Mouse (Mus musculus) heart, adult 8-10 months (tissue): Measurements from ENCODE around the gene Satb2. TPM values are rescaled to one million over a fixed set of nuclear protein-coding genes. Genes with fewer than 3 reads are reported as not detected.
A peak's percentile ranks its signal among the peaks of the same experiment; 100 is the strongest.

Source experiments
- DNase-seq: peaks from one replicate; pipeline ENCODE4 v3.0.0; 2022; ENCODE audit warnings: low spot score
- total RNA-seq, 4 experiments: library from RNA; stranded (reverse); gene quantifications; 2 replicates each; pipeline ENCODE4 v1.2.4; 2022

Satb2 gene
- total RNA-seq, 4 experiments from 2014 or later: 0.32 to 0.66 (median 0.46) TPM

GRCm38 (mm10) chr1:56973593-56973950 is 4.9 kb downstream of the Satb2 start:
- DNase-seq: no peak

- peak; percentile 98 for DNase-seq
Measured at GRCm38 (mm10) chr1:56972950-56973592, 5.4 kb downstream of the Satb2 start.

DNA sequence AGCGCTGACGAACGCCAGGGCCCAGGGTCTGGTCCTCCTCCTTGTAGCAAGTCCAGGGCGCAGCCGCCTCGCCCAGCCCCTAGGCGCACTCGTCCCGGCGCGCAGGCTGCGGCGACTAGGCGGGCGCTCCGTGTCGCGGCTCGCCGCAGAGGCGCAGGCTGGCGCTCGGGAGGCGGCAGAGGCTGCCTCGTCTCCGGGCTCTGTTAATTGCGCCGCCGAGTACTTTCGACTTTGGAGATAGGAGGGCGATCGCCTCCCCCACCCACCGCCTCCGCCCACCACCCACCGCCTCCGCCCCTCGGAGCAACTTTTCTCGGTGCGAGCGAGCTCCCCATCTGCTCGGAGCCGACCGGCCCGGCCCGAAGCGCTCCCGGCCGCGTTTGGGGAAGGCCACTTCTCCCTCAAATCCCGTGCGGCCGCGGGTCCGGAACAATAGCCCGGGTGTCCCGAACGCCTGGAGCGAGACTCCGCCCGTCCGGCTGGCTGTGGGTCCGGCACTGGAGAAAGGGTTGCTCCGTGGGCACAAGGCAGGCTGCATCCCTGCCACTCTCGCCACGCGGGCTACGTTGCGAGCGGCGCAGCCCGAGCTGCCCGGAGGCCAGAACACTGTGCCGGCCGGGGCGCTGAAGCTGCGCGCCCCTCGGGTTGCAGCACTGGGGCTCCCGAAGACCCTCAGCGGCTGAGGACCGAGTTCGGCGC is 6.0 kb downstream of the Satb2 start:
- peak; percentile 44 for DNase-seq

DNA sequence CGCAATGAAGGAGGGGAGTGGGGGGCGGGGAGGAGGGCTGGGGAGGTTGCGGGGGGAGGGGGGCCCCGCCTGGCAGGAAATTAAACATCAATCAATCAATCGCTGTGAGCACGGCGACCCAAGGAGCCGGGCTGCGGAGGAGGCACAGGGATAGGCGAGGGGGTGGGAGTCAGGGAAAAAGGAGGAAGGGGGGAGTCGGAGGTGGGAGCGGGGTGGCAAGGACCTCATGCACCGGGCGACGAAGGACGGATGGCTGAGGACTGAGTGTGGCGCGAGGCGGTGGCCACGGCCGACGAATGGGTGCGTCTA is 6.6 kb downstream of the Satb2 start:
- DNase-seq: no peak

- no peak for DNase-seq
Measured at GRCm38 (mm10) chr1:56971441-56971861, 7.0 kb downstream of the Satb2 start.

GRCm38 (mm10) chr1:56970740-56971141 is 7.7 kb downstream of the Satb2 start:
- DNase-seq: no peak

DNA sequence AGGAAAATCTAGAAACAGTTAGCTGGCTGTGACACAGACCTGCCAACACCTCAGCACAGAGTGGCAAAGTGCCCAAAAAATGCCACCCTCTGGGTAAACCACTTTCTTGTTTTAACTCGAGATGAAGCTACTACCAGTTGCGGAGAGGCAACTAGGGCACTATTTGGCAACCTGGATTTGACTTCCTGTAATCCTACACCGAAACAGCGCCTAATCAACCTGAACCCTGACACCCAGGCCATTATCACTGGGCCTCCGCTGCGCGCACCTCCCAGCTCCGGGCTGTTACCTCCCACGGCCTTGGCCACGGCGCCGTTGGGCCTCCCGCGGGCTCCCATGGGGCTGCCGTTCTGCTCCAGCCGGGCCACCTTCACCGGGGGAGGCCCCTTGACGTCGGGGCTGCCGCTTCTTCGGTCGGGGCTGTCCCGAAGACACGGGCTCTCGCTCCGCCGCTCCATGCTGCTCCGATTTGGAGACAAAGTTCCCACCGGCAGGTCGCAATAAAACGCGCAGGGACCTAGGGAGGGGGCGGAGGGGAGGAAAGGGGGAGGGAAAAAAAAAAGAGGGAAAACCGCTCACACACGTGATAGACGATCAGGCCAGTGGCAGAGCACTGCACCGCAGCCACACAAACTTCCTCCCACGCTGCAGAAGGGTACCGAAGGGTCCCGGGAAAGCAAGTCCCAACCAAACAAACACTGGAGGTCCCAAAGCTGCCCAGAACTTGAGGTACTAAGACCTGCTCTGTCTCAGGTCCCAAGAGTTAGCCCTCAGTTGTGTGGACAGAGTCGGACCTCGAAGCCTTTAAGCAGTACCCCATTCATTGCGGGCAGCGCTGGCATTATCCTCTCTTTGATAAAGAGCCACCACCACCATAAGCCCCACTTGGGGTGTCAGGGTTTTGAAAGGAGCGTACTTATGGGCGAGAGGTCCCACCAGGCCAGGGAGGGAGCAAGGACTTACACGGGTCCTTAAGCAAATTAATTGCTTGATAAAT is 8.8 kb downstream of the Satb2 start:
- no peak for DNase-seq

- DNase-seq: no peak
Measured at GRCm38 (mm10) chr1:56965879-56966579, 12.4 kb downstream of the Satb2 start.

- DNase-seq: no peak
Measured at GRCm38 (mm10) chr1:56964493-56964892, 14.0 kb downstream of the Satb2 start.

- no peak for DNase-seq
Measured at GRCm38 (mm10) chr1:56963291-56963690, 15.2 kb downstream of the Satb2 start.

- DNase-seq: no peak
Measured at GRCm38 (mm10) chr1:56958996-56959395, 19.5 kb downstream of the Satb2 start.

GRCm38 (mm10) chr1:56957942-56958341 is 20.5 kb downstream of the Satb2 start:
- no peak for DNase-seq

DNA sequence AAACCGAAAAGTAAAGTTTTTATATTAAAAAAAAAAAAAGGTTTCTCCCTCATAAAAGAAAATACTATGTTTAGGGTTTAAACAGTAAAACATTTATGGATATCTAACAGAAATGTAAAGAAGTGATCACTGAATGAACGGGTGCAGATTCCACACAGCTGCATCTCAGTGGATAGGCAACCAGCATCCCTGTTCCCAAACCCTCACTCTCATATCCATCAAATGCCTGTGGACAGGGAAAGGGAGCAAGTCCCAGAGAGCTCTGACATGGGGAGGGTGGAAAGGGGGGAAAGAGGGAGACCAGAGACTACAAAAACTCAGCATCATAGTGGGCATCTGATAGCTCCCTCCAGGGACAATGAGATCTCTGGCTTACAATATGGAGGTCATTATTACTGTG is 21.6 kb downstream of the Satb2 start:
- DNase-seq: no peak

GRCm38 (mm10) chr1:56955739-56956085 is 22.7 kb downstream of the Satb2 start:
- DNase-seq: no peak

DNA sequence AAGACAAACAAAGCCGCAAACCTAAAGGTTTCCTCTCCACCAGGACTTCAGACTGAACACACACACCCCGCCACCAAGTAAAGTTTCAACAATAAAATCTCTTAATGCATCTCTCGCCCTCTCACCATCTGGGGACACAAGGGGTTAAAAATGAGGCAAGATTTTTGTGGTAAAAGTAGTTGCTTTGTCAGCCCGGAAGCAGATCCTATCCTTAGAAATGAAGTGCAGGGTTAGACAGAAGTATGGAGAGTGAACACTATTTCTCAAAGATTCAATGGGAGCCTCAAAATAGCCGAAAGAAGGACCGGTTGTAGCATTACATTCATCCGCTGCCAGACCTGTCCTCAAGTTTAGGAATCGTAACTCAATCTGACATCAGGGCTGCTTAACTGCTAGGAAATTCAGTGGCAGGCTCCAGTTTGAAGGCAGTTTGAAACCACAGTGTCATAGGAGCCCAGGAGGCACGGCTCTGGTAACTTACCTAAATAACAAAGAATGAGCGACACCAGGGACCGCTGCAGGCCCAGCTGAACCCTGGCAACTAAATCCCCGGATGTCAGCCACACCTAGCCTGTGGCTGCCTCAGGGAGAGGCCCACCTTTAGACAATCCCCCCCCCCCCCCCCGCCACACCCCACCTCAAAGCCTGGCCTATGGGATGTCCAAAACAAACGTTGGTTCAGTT is 23.3 kb downstream of the Satb2 start:
- DNase-seq: no peak

GRCm38 (mm10) chr1:56953538-56953937 is 24.9 kb downstream of the Satb2 start:
- no peak for DNase-seq

- DNase-seq: no peak
Measured at GRCm38 (mm10) chr1:56951980-56952379, 26.5 kb downstream of the Satb2 start.

GRCm38 (mm10) chr1:56951525-56951924 is 26.9 kb downstream of the Satb2 start:
- no peak for DNase-seq

- DNase-seq: no peak
Measured at GRCm38 (mm10) chr1:56939432-56939831, 39.0 kb downstream of the Satb2 start.

GRCm38 (mm10) chr1:56938432-56938831 is 40.0 kb downstream of the Satb2 start:
- no peak for DNase-seq

DNA sequence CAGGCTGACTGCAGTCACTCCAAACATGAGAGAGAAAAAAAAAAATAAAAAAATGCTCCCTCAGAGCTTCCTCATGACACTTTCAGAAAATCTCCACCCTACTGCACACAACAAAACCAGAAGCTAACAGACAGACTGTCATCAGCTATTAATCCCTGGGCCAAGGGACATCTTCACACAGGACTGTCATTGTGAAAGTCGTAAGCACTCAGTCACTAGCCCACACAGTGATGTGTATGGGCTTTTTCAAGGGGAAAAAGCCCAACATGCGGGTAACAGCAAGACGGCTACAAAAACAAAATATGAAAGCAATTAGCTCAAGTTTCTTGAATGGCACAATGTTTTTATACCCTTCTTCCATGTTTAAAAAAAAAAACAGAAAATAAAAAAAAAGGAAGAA is 41.9 kb downstream of the Satb2 start:
- no peak for DNase-seq
